Mouse (Mus musculus) lung, embryonic 15.5 days (tissue): Measurements from ENCODE around the gene Rfk. TPM values are rescaled to one million over a fixed set of nuclear protein-coding genes. Genes with fewer than 3 reads are reported as not detected.

ENCODE experiments used
- ATAC-seq: fragments of 200-750 bp; cut with Nextera tagmentation; 2 replicates; pipeline ENCODE4 v1.8.0; 2017; ENCODE audit warnings: moderate number of reproducible peaks, borderline replicate concordance; ENCODE audit not compliant: low FRiP score, low TSS enrichment; ENCODE audit errors: extremely low read depth
- H3K27ac ChIP-seq: fragments of 300-500 bp; sonication (generic); 2 replicates; pipeline ENCODE4 v1.5.1; 2015; ENCODE audit warnings: moderate library complexity, mild to moderate bottlenecking, inconsistent platforms
- H3K27me3 ChIP-seq: fragments of 300-500 bp; sonication (generic); 2 replicates; pipeline ENCODE4 v1.6.1; 2015; ENCODE audit warnings: inconsistent platforms
- H3K36me3 ChIP-seq: fragments of 300-500 bp; sonication (generic); 2 replicates; pipeline ENCODE4 v1.6.1; 2015; ENCODE audit warnings: inconsistent platforms
- H3K4me1 ChIP-seq: fragments of 300-500 bp; sonication (generic); 2 replicates; pipeline ENCODE4 v1.6.1; 2015; ENCODE audit warnings: inconsistent platforms
- H3K4me2 ChIP-seq: fragments of 300-500 bp; sonication (generic); 2 replicates; pipeline ENCODE4 v1.6.1; 2015; ENCODE audit warnings: inconsistent platforms, mild to moderate bottlenecking, moderate library complexity
- H3K4me3 ChIP-seq: fragments of 300-500 bp; sonication (generic); 2 replicates; pipeline ENCODE4 v1.5.1; 2015; ENCODE audit warnings: mild to moderate bottlenecking, inconsistent platforms
- H3K9ac ChIP-seq: fragments of 300-500 bp; sonication (generic); 2 replicates; pipeline ENCODE4 v1.6.1; 2015; ENCODE audit warnings: inconsistent platforms
- H3K9me3 ChIP-seq: fragments of 300-500 bp; sonication (generic); 2 replicates; pipeline ENCODE4 v1.6.1; 2016; ENCODE audit warnings: inconsistent platforms
- WGBS: fragments of 180-500 bp; shearing (Covaris S2); methylation state at CpG from one replicate; pipeline ENCODE4 v1.1.7; 2015; 5-methylcytosine and 5-hydroxymethylcytosine counted together
- polyA plus RNA-seq: library from polyadenylated mRNA; unstranded; fragments of >200 nt; fragmentation: Nextera tagmentation; extraction: Ambion mirVana; gene quantifications from 2 replicates; pipeline ENCODE4 v1.2.1, GENCODE M21; 2015

Rfk gene
- polyA plus RNA-seq: 74.8 and 75.4 TPM in 2 replicates

DNA sequence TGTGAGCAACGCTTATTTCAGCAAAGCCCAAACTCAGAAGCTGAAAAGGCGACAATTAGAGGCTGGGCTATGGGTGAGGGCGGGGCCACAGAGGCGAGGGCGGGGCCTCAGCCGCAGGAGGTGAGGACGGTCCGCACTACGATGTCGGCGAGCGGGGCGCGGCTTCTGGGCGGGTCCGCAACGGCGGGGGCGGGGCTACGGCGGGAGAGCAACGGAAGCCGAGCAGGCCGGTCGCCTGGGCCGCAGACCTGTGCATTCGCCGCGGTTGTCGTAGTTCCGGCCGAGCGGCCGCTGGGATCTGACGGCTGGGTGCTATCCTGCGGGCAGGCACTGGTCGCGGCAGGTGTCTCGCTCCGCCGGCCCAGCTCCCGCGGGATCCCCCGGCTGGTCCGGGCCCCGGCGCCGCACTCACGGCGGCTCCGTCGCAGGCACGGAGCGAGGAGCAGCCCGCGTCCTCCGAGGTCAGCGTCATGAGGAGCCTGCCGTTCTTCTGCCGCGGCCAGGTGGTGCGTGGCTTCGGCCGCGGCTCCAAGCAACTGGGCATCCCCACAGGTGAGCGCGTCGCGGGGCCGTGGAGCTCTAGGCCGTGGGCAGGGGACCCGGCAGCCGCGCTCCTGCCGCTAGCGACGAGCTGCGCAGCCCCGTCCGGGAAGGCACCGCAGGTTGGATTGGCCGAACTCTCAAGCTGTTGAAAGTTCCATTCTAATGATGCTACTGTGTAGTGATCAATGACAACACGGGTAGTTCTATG, at the start of gene Rfk:
TSS of gene Rfk (plus strand) at position 203 of the 751 bp plus-strand sequence.
- under 1% methylated on average over 75 of the region's 83 CpGs for WGBS
- H3K4me2 ChIP-seq: peak within 1 kb of the TSS; percentile 68
- H3K9ac ChIP-seq: peak within 1 kb of the TSS; percentile 75
- H3K27ac ChIP-seq: peak within 1 kb of the TSS; percentile 77
- H3K36me3 ChIP-seq: peaks cover 18% of the 10 kb centered on the region
- peak; percentile 97 for ATAC-seq
- peaks cover 4% of the 10 kb centered on the region; the same call in 1 of the 2 replicates for H3K27me3 ChIP-seq
- peak within 1 kb of the TSS; percentile 89 for H3K4me3 ChIP-seq
- peaks cover 8% of the 10 kb centered on the region for H3K4me1 ChIP-seq
- H3K9me3 ChIP-seq: no peaks in the 10 kb centered on the region

DNA sequence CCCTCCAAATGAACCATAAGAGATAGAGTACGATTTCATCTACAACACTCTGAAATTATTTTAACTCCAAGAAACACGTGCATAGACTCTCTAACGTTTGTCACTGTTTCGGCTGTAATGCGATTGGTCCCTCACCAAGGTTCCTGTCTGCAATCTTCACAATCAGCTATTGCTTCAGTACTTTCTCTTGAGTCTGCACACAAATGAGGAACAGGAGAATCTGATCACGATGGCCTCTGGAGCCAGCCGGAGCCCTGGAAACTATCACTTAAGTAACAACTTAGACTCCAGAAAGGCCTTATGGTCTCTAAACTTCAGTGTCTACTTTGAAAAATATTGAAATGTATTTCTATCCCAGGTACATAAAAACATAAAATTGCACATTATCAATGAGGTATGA, 49.0 kb upstream of the Rfk start:
- no peak overlapping the region for H3K27ac ChIP-seq
- no peaks in the 10 kb centered on the region for H3K27me3 ChIP-seq
- H3K4me3 ChIP-seq: no peak overlapping the region
- no peaks in the 10 kb centered on the region for H3K9me3 ChIP-seq
- no peaks in the 10 kb centered on the region for H3K4me1 ChIP-seq
- WGBS: 85% methylated on average over 7 of the region's 7 CpGs
- no peak overlapping the region for H3K4me2 ChIP-seq
- no peak overlapping the region for H3K9ac ChIP-seq
- ATAC-seq: no peak
- no peaks in the 10 kb centered on the region for H3K36me3 ChIP-seq

DNA sequence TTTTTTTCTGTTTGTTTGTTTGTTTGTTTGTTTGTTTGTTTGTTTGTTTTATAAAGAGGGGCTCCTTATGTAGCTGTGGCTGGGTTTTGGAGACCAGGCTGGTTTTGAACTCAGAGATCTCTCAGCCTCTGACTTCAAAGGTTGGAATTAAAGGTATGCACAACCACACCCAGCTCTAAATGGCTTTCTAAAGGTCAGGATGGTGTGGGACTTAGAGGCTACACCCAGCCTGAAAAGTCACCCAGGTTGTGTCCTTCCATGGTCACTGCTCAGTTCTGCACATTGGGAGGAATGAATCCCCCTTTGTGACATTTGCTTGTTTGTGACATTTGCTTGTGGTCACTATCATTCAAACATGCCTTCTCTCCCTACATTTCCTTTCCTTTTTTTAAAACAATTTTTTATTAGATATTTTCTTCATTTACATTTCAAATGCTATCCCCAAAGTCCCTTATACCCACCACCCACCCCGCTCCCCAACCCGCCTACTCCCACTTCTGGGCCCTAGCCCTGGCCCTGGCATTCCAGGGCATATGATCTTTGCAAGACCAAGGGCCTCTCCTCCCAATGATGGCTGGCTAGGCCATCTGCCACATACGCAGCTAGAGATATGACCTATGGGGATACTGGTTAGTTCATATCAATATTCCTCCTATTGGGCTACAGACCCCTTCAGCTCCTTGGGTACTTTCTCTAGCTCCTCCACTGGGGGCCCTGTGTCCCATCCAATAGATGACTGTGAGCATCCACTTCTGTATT, 46.9 kb upstream of the Rfk start:
- 98% methylated on average over 3 of the region's 3 CpGs for WGBS
- no peaks in the 10 kb centered on the region for H3K9me3 ChIP-seq
- ATAC-seq: no peak

DNA sequence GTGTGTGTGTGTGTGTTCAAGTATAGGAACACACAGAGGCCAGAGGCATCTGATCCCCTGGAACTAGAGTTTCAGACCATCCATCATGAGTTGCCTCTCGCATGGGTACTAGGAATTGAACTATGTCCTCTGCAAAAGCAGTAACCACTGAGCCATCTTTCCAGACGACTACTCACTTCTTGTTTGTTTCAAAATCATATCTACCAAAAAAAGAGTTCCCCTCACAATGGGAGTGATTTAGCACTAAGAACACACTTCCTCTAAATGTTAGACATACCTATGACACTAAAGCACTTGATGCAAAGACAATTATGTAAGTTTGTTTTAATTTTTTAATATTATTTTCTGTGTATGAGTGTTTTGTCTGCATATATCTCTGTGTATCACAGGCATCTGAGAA, 46.0 kb upstream of the Rfk start:
- ATAC-seq: no peak
- no peak overlapping the region for H3K4me2 ChIP-seq
- no peaks in the 10 kb centered on the region for H3K36me3 ChIP-seq
- H3K27me3 ChIP-seq: no peaks in the 10 kb centered on the region
- H3K4me3 ChIP-seq: no peak overlapping the region
- no peak overlapping the region for H3K27ac ChIP-seq
- H3K9me3 ChIP-seq: no peaks in the 10 kb centered on the region
- WGBS: 84% methylated on average over 2 of the region's 2 CpGs
- H3K4me1 ChIP-seq: no peaks in the 10 kb centered on the region
- H3K9ac ChIP-seq: no peak overlapping the region

More for the DNA sequence above, 46.9 kb upstream of the Rfk start:
- no peaks in the 10 kb centered on the region for H3K27me3 ChIP-seq
- no peak overlapping the region for H3K4me3 ChIP-seq
- no peak overlapping the region for H3K27ac ChIP-seq
- no peak overlapping the region for H3K4me2 ChIP-seq
- H3K4me1 ChIP-seq: no peaks in the 10 kb centered on the region
- H3K36me3 ChIP-seq: no peaks in the 10 kb centered on the region
- H3K9ac ChIP-seq: no peak overlapping the region

DNA sequence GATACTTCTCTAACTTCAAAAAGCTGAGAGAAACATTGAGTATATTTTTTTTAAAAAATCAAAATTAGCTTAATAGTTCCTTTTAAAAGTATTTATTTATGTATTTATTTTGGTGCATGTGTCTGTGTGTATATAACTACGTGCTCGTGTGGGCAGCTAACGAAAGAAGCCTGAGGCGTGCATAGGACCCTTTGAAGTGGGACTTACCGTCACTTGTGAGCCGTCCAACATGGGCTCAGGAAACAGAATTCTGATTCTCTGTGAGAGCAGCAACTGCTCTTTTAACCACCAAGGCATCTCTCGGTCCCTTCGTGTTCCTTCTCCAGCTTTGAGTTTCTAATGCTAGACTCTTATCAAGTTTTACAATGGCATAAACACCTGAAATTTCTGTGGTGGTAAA, 40.1 kb upstream of the Rfk start:
- Histone ChIP-seq H3K4me2 (no peak overlapping the region), H3K9me3 (no peaks in the 10 kb centered on the region), H3K36me3 (no peaks in the 10 kb centered on the region), H3K27me3 (no peaks in the 10 kb centered on the region), H3K4me1 (peaks cover 3% of the 10 kb centered on the region; the same call in 1 of the 2 replicates), H3K27ac (no peak overlapping the region), H3K9ac (no peak overlapping the region), H3K4me3 (no peak overlapping the region)
- ATAC-seq: no peak
- 80% methylated on average over 8 of the region's 8 CpGs for WGBS

DNA sequence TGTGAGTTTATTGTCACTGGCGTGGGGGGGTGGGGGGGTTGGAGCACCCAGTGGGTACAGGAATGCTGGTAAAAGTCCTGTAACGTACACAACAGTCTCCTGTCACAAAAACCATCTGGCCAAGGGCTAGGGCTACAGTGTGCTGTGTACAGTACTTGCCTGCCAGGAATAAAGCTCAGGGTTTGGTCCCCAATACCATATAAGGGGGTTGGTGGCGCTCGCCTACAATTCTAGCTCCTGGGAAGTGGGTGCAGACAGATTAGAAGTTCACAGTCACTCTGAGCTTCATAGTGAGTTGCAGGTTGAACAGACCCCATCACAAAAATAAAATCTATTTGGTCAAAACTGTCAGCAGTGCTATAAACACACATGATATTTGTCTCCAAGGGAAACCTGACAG, 39.5 kb upstream of the Rfk start:
- no peak overlapping the region for H3K4me3 ChIP-seq

DNA sequence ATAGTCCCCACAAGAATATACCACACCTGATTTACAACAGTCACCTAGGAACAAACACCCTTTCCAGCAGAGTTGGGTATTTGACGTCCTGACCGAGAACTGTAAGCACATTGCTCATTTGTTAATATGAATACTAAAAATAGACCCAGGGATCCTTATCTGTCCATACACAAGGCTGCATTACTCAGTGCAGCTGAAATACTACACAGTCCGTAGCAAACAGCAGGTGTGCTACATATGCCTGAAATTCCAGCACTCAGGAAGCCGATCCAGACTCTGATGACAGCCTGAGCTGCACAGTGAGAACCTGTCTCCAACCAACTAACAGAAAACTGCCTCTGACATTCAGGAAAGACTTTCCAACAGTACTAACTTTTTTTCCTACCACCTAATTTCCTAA, 39.0 kb upstream of the Rfk start:
- H3K4me1 ChIP-seq: peaks cover 8% of the 10 kb centered on the region; the same call in 1 of the 2 replicates
- H3K4me3 ChIP-seq: peak overlapping the region; percentile 48; the same call in 1 of the 2 replicates
- H3K4me2 ChIP-seq: peak overlapping the region; percentile 90; the same call in 1 of the 2 replicates
- H3K27me3 ChIP-seq: no peaks in the 10 kb centered on the region
- WGBS: 38% methylated on average over 4 of the region's 4 CpGs
- H3K27ac ChIP-seq: no peak overlapping the region
- ATAC-seq: no peak
- H3K9ac ChIP-seq: no peak overlapping the region
- no peaks in the 10 kb centered on the region for H3K9me3 ChIP-seq
- H3K36me3 ChIP-seq: no peaks in the 10 kb centered on the region

More for the DNA sequence above, 39.5 kb upstream of the Rfk start:
- no peak for ATAC-seq
- H3K4me1 ChIP-seq: peaks cover 8% of the 10 kb centered on the region; the same call in 1 of the 2 replicates
- peak overlapping the region; percentile 90; the same call in 1 of the 2 replicates for H3K4me2 ChIP-seq
- H3K36me3 ChIP-seq: no peaks in the 10 kb centered on the region
- H3K27me3 ChIP-seq: no peaks in the 10 kb centered on the region
- WGBS: 65% methylated on average over 4 of the region's 4 CpGs
- no peak overlapping the region for H3K27ac ChIP-seq
- no peaks in the 10 kb centered on the region for H3K9me3 ChIP-seq
- H3K9ac ChIP-seq: no peak overlapping the region

DNA sequence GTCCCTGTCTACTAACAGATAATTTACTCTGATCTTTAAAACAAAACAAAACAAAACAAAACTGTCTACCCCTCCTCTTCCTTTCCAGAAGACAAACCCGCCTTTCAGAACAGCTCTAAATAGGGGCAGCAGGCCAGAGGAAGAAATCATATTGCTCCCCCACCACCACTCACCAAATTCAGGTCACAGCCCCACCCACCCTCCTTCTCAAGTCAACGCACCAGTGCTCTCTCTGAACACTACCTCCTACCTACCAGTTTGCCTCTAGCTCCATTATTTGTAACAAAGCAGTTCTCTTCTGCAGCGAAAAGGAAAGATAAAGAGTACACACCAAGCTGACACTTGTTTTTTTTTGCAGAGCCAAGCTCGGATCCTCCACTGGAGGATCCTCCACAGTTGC, 38.5 kb upstream of the Rfk start:
- no peak overlapping the region for H3K27ac ChIP-seq

DNA sequence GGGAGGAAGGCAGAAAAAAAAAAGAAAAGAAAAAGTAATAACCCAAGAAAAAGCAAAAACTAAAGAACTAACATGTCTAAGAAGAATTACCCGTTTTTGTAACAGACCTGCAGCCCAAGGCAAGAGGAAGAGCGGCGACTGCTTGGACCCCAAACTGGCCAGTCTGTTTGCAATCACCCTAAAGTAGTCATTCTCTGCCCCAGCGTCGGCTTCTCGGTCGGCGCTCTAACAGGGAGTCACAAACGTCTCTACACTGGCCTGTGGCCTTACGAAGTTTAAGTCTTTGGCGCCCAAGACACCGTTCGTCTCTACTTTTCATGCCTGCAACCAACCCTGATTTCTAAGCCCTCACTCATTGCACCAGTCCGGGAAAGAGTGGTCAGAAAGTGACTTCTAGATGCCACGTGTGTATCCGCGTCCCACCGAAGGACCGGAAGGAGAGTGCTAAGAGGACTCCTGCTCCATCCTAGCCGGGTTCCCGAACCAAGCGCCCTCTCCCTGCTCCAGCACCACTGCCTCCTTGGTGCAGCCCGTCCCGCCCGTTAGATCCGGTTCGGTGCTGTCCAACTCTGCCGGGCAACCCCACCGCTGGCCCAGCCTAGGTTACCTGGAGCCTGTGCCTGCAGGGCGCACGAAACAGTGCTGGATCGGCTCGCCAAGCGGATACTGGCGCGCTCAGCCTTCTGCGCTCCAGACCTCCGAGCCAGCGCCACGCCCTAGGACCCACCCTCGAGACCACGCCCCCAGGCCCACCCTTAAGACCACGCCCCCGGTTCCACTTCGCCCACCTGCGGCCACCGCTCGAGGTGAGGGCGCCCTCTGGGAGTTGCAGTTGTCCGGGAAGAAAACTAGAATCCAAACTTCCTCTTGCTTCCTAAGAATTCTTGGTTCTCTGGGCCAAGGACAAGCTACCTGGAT, 37.6 kb upstream of the Rfk start:
- Histone ChIP-seq H3K27me3 (no peaks in the 10 kb centered on the region), H3K9ac (peak overlapping the region; percentile 12), H3K4me1 (peaks cover 8% of the 10 kb centered on the region; the same call in 1 of the 2 replicates), H3K36me3 (no peaks in the 10 kb centered on the region), H3K4me3 (peak overlapping the region; percentile 48), H3K4me2 (peak overlapping the region; percentile 90), H3K27ac (no peak overlapping the region), H3K9me3 (no peaks in the 10 kb centered on the region)
- 2% methylated on average over 50 of the region's 50 CpGs for WGBS
- ATAC-seq: peak; percentile 88

More for the DNA sequence above, 38.5 kb upstream of the Rfk start:
- no peak for ATAC-seq
- Histone ChIP-seq H3K4me2 (peak overlapping the region; percentile 90), H3K9me3 (no peaks in the 10 kb centered on the region), H3K4me1 (peaks cover 8% of the 10 kb centered on the region; the same call in 1 of the 2 replicates), H3K4me3 (peak overlapping the region; percentile 48), H3K9ac (no peak overlapping the region), H3K27me3 (no peaks in the 10 kb centered on the region), H3K36me3 (no peaks in the 10 kb centered on the region)
- 27% methylated on average over 4 of the region's 4 CpGs for WGBS

DNA sequence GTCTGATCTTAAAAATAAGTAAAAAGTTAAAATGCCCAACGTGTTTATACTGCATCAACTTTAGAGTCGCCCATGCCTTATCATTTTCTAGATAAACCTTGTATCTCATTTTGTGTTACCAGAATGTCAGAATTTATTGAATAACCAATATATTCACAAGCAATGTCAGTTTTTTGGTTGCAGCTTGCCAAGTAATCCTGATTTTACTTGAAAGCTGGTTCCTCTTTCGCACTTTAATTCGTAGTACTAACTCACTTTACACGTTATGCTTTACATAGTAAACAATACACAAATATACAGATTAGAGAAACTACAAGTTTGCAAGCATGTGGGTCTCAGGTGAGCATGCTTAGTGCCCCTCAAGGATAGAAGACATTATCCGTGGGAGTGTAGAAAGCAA, 36.9 kb upstream of the Rfk start:
- H3K27ac ChIP-seq: no peak overlapping the region
- WGBS: 69% methylated on average over 6 of the region's 6 CpGs
- H3K36me3 ChIP-seq: no peaks in the 10 kb centered on the region
- peak overlapping the region; percentile 48; the same call in 1 of the 2 replicates for H3K4me3 ChIP-seq
- no peaks in the 10 kb centered on the region for H3K27me3 ChIP-seq
- no peak overlapping the region for H3K9ac ChIP-seq
- no peak for ATAC-seq
- H3K4me2 ChIP-seq: peak overlapping the region; percentile 90; the same call in 1 of the 2 replicates
- H3K4me1 ChIP-seq: peaks cover 8% of the 10 kb centered on the region; the same call in 1 of the 2 replicates
- no peaks in the 10 kb centered on the region for H3K9me3 ChIP-seq

DNA sequence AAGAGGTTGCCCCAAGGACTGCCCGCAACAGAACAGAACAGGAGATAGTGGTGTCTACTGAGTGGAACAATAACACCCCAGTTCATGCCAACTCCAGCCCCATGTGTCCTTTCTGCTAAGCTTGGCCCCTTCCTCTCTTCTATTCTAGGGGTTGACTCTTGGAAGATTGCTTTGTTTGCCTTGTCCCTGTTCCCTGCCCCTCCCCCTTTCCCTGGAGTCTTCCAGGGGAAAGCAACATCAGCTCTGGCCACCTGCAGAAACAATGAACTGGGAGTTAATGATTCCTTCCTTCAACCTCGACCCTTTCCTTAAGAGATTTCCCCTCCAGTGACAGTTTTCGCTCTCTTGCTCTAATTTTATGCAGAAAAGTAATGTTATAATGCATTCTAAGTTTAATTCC, 36.5 kb upstream of the Rfk start:
- 66% methylated on average over 3 of the region's 3 CpGs for WGBS
- Histone ChIP-seq H3K36me3 (no peaks in the 10 kb centered on the region), H3K9me3 (no peaks in the 10 kb centered on the region), H3K27ac (no peak overlapping the region), H3K4me2 (no peak overlapping the region), H3K27me3 (no peaks in the 10 kb centered on the region), H3K9ac (no peak overlapping the region), H3K4me1 (peaks cover 8% of the 10 kb centered on the region; the same call in 1 of the 2 replicates), H3K4me3 (no peak overlapping the region)
- ATAC-seq: no peak
